Mouse (Mus musculus) brain, adult 2 months (tissue): ENCODE data around the gene Esp8.
"Not testable (repeated sequence)": the region's sequence is repeated elsewhere in the genome, so short reads cannot be mapped to it uniquely, and the experiment has no call there.

Experiments
- DNase-seq: peaks from one replicate; pipeline ENCODE4 v3.0.0; 2011; ENCODE audit warnings: low read depth, low spot score

Gene Esp8

DNA sequence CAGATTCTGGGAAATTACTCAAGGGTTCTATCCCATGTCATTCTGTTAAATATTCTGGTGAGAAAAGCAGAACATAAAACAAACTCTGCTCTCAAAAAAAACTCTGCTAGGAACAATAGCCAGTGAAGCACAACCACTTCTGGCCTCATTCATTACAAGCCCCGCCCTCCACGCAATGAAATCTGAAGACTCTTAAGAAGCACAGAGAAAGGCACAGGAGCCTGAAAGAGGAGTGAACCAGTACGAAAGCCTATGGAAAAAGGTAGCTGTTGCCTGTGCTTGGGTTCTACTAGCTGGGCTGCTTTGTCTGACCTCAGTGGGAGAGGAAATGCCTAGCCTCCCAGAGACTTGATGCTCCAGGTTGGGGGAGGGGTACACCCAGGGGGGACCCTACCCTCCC is at the start of gene Esp8:
Esp8 (plus strand) TSS at position 205 of the 400 bp plus-strand sequence.
- DNase-seq, result no peak

DNA sequence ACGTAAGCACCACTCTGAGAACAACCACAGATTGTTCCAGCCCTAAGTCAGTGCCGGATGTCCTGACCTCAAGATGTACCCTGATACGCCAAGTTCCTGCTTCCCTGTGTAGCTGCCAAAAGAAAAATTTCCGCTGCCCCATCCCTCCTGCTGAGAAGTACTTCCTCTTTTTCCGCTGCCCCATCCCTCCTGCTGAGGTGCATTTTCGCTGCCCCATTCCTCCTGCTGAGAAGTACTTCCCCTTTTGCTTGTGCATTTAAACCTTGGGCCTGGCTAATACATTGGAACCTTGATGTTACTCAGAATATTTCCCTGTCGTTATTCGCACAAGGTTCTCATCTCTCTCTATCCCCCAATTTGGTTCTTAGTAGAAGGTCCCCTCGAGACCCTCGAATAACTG is 36.3 kb upstream of the Esp8 start:
- not testable (repeated sequence) for DNase-seq

DNA sequence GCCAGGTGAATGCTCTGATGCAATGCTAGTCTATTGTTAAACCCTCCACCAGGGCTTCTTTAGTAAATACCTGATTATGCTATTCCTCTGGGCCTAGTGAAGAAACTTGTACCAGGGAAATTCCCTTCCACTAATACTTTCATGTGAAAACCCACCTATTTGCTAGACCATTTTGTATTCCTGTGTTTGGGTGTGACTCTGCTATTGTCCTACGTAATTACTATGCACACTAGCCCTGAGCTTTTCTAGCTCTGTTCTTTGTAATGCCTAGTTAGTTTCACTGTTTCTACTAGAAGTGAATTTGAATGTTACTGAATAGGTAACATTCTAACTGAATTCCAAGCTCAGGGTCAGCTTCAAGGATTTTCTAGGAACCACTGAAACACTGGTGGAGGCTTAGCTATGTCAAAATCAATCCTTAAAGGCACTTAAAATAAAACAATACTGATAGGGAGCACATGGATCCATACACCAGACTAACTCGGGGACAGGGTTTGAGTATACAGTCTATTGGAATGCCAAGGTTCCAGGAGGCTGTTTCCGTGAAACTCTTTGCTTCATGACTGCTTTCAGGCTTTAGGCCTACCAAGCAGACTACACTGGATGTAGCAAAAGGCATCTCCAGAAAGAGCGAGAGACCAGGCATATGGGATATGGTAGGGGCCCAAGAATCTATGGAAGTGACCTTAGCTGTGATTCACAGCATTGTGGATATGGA is 24.2 kb upstream of the Esp8 start:
- DNase-seq, result not testable (repeated sequence)

DNA sequence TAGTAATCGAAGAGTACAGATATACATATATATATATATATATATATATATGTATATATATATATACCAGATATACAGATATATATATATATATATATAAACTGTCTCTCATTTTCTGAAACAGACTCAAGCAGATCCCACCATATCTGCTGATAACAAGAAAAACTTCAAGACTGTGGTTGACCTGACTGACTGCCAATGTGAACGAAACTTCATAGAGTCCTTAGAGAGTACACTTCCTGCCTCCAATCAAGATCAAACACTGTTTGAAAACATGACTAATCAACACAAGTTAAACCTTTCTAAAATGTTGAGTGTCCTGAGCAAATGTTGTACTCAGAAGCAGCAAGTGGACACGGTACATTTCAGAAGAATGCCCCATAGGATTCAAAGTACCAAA is 10.0 kb downstream of the Esp8 start:
- no peak for DNase-seq

DNA sequence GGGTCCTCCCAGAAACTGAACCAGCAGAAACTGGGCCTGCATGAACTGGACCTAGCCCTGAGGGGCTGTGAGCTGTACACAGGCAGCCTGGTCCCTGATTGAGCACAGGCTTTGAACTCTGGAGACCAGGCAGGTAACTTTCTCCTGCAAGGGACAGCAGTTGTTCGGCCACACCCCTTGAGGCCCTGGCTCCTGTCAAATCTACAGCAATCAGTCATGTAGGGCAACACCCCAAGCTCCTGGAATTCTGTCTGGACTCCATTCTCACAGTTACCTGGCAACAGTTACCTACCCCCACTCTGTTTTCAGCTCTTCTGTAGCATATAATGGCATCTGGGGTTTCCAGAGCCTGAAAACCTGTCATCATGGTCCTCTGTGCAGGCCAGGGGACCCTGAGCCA is 11.3 kb downstream of the Esp8 start:
- no peak for DNase-seq

DNA sequence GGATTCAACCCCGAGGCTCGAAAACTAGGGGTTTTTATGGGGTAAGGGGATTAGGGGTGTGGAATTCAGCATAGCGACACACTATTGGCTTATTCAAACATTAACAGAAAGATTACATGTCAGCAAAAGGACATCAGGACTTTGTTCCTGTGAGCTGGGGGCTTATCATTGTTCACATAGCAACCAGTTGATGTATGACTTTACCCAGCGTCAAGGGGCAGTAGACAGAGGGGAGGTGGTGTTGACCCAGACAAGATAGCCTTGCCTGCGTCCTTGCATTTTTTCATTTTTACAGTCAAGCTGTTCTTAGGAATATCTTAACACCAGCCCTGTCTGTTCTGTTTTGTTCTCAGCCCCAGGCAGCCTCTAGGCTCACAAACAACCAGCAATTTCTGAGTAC is 27.2 kb downstream of the Esp8 start:
- not testable (repeated sequence) for DNase-seq

DNA sequence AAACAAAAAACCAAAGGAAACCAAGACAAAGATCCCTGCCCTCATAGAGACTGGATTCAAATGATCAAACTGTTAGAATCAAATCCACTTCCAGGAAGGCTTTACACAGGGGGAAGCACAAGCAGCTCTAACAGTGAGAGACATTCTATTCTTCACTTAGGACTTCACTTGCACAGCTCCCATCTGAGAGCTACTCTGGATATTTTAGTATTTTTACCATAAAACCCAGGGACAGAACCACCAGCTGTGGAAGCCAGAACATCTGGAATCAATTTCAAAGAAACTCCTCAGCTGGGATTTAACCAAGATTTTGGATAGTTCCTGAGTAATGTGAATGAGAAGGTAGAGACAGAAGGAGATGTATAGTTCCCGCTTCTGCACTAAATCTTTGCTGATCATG is 33.6 kb downstream of the Esp8 start:
- DNase-seq, result no peak

DNA sequence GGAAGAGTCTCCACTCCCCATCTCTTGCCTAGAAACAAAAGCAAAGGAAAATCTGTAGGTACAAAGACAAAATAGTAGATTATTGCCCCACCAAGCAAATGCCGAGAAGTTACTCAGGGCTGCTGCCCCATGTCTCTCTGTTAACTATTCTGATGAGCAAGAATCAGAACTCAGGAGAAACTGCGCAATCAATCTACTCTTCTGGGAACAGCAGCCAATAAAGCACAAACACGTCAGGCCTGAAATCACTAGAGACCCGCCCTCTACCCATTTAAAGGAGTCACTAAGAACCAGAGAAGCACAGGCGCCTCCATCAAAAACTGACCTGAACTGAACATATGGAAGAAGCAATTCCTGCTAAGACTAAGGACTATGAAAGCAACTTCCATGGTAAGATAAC is 41.4 kb downstream of the Esp8 start, which contains the start of gene Esp6:
Esp6 (plus strand) TSS at position 301 of the 400 bp plus-strand sequence.
- no peak for DNase-seq
